Mouse (Mus musculus) CH12.LX (cell line): ENCODE data around the gene Rps21.

ENCODE experiments used
- CTCF ChIP-seq, 2 experiments: IDR thresholded peaks in 1 of 2; conservative IDR thresholded peaks in 1 of 2; 2 replicates each; pipeline ENCODE4 v1.5.1; 2011 to 2012; ENCODE audit warnings: low read depth in 2 of 2, low read length in 2 of 2, improper control_type of control experiment in 1 of 2, inconsistent platforms in 1 of 2, mild to moderate bottlenecking in 1 of 2, moderate library complexity in 1 of 2
- EP300 ChIP-seq: IDR thresholded peaks from 2 replicates; pipeline ENCODE4 v1.6.1; 2011; ENCODE audit warnings: low read length, improper control_type of control experiment
- MYC ChIP-seq: IDR thresholded peaks from 2 replicates; pipeline ENCODE4 v1.6.1; 2011; ENCODE audit warnings: low read depth, mild to moderate bottlenecking, improper control_type of control experiment, low read length
- PAX5 ChIP-seq: IDR thresholded peaks from 2 replicates; pipeline ENCODE4 v1.6.1; 2012; ENCODE audit warnings: low read length, inconsistent platforms, mixed read lengths
- UBTF ChIP-seq: IDR thresholded peaks from 2 replicates; pipeline ENCODE4 v1.6.1; 2012; ENCODE audit warnings: low read depth, mild to moderate bottlenecking, inconsistent platforms, low read length, improper control_type of control experiment, moderate library complexity
- ZKSCAN1 ChIP-seq: IDR thresholded peaks from 2 replicates; pipeline ENCODE4 v1.6.1; 2012; ENCODE audit warnings: low read depth, inconsistent platforms, low read length, improper control_type of control experiment, borderline replicate concordance
- ZNF384 ChIP-seq: IDR thresholded peaks from 2 replicates; pipeline ENCODE4 v1.6.1; 2012; ENCODE audit warnings: low read depth, low read length, improper control_type of control experiment, inconsistent platforms

DNA sequence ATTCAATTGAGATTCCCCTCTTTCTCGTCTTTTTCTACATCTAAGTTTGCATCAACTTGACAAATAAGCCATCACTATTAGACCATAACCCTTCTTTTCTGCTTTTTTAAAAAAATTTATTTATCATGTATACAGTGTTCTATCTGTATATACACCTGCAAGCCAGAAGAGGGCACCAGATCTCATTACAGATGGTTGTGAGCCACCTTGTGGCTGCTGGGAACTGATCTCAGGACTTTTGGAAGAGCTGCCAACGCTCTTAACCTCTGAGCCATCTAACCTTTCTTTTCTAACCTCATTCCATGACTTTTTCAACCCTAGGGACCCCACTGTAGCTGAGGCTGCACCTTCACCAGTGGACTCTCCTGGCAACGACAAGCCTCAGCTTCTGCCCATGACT lies 44.9 kb upstream of the Rps21 start:
- TF ChIP-seq UBTF (no peak), CTCF (conservative IDR thresholded peaks at IDR 0.05 in 1 of 2, IDR thresholded peaks at IDR 0.05 in 1 of 2; ENCODE audit: low read depth in 2 of 2, low read length in 2 of 2) (peak in 1 of 2 experiments; percentile 64; a peak in 2 of 4 replicates), PAX5 (no peak), EP300 (no peak), MYC (no peak), ZKSCAN1 (no peak), ZNF384 (no peak)
